Mouse (Mus musculus): ENCODE results near the gene Jmjd8.

GRCm38 (mm10) chr17:25877741-25878610 lies 49.3 kb downstream of the Jmjd8 start:
- TF ChIP-seq CTCF (IDR thresholded peaks at IDR 0.05; ENCODE audit: low read depth), result no peak
- no peak for TF ChIP-seq EP300 (optimal IDR thresholded peaks at IDR 0.05)

All from stomach, postnatal 0 days (tissue).